Mouse (Mus musculus) urinary bladder, postnatal 4 days (tissue): ENCODE data around the gene Padi1.

Experiments
- DNase-seq, 2 experiments: peaks; one replicate each; pipeline ENCODE4 v3.0.0; 2021 to 2022; ENCODE audit warnings: low spot score in 2 of 2

Padi1 gene

DNA sequence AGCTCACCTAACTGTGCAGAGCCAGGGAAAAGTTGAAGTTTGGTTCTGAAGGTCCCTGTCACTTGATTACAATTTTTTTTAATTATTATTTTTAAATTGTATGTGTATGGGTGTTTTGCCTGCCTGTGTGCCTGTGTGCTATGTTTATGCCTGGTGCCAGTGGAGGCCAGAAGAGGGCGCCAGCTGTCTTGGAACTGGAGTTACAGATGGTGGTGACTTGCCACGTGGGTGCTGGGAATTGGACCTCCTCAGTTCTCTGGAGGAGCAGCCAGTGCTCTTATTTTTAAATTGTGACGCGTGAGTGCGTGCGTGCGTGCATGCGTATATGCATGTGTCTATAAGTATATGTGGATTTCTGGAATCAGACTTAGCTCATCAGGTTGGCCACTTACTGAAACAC, 28.2 kb downstream of the Padi1 start:
- DNase-seq: no peak

DNA sequence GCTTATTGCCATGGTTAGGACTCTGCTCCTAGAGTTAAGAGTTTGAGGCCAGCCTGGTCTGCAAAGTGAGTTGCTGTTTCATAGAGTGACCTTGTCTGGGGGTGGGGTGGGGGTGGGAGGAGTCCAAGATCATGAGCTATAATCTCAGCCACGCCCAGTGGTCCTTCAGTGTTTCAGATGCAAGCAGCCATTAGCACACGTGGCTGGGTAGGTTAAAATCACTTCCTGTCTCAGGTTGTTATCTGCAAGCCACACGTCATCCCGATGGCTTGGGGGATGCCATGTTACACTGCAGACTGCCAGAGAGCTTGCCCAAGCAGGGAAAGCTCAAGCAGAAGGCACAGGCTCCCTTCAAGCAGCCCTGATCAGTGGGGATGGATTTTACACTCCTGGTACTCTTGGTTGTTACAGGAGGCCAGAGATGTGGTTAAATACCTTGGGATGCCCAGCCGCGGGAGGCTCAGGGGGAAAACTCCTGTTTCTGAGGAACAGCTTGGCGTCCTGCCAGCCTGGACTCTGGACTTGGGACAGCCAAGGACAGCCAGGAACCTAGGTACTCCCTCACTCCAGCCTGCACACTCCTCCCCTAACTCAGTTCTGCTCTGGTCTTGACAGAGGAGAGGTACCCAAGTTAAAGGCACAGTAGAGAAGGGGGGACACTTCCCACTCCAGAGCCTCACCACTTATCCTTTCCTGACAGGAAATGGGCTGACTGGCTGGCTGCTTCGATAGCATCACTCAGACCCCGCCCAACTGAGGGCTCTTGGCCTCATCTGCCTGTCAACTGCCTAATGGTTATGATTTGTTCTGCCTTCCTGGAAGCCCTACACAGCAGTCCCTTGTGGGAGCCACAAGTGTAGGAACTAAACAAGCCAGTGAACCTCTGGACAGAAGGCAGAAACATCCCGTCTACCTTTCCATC, 29.3 kb downstream of the Padi1 start:
- DNase-seq: no peak

DNA sequence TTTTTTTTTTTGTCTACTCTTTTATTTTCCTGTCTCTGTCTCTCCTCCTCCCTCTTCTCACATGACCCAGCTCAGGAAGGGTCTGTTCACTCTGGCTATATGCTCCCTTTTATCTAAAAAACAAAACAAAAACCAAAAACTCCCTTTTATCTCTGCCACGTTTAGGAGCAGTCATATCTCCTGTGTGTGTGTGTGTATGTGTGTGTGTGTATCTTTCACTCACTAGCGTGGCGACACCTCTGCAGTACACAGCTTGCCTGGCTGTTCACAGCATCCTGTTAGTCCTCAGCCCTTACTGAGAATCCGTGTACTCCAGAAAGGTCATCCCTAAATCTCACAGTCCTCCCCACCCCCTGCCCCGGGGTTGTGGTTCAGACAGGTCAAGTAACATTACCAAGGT, 30.1 kb downstream of the Padi1 start:
- DNase-seq: no peak

DNA sequence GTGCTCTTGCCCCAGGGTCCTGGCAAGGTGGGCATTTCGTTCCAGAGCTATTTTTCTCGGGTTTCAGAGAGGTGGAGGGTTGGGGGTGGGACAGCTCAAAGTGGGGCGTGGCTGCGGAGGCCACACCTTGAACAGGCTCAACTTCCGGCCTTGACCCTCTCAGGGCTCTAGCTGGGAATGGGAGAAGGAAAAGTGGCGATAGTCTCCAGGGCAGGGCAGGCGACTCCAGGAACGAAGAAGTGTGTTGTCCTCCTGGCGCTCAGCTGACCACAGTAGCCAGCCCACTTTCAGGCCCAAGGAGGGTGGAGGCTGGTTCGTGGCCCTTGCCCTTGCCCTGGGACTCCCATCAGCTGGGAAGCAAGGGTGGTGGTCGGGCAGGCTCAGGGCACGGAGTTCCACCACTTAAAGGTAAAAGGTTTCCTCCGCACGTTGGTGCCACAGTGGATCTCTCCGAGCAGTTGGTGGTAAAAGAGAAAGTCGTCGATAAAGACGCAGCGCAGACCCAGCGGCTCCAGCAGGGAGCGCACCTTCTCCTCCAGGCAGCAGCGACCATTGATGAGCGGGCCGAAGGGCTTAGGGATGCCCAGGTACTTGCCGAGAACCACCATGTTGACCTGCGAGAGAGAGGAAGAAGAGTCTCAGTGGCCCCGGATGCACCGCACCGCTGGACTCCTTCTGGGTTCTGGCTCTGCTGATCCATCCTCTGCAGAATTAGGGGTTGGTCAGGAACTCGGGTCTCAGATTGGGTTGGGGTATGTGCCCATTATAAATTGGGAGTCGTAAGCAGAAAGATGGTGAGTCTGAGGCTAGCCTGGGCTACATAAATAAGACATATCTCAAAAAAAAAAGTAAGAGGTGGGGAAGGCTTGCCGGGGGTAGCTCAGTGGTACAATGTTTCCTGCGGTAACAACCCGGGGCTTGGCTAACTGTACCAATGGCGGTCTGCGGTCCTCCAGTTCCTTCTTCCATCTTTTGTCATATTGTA, 31.0 kb downstream of the Padi1 start:
- DNase-seq: peak in 1 of 2 experiments; percentile 37

DNA sequence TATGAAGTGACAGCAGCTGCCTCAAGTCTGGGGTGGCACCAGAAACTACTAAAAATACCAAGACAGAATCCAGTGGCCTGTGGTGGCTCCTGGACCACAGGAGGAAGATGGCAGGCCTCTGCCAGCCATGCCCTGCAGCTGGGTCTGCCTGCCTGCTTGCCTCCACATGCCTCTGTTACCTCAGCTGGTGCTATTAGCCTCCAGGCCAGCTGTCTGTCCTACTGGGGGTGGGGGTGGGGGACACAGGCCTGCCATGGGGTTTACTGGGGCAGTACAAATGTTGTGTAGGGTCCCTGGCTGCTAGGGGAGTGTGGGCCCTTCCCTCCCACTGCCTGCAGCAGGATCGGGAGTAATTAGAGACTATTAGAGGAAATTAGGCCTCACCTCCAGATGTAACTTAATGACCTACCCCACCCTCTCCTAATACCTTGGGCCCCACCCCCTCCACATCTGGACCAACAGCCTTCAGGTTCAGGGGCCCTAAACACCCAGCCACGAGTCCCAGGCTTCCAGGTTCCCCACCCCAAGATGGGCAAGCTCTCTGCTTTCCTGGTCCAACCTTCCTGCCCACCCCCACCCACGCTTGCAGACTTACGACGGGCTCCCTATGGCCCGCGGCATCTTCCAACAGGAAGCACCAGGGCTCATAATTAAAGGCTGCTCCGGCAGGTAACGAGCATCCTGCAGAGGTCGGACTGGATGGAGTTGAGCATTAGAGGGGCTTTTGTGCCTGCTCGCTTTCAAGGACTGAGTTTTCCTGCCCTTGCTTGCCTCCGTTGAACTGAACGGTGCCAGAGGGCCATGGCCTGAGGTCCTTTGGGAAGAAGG, 32.0 kb downstream of the Padi1 start:
- DNase-seq: no peak

DNA sequence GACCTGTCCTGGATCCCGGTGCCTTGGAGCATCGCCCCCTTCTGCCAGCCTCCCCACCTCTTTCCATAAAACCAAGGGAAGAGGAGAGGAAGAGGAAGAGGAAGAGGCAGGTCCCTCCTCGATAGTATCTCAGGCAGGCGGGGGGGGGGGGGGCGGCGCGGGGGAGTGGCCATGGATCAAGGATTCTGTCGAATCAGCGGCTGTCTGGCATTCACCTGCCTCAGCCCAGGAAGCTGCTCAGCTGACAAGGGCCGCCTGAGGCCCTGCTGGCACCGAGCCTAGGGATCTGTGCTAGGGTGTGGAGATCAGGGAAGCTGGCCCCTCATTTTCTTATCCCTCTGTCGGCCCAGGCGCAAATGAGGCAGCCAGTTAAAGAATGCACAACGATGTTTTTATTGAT, 33.0 kb downstream of the Padi1 start:
- no peak for DNase-seq

DNA sequence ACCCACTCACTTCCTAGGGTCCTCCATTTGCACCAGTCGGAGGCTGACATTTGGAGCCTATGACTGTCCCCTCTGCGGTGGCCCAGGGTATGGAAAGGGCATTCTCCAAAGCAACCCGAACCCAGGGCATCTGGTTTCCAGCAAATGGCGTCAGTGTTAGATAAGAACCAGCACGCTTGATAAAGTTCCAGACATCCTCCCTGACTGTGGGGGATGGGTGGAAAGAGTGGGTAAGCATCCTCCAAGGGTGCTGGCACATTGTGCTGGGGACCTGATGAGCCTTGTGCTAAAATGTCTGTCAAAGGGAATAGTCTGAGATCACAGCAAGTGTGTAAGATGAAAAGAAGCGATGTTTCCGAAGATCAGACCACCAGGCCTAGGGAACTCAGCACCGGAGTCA, 33.4 kb downstream of the Padi1 start:
- DNase-seq: no peak

DNA sequence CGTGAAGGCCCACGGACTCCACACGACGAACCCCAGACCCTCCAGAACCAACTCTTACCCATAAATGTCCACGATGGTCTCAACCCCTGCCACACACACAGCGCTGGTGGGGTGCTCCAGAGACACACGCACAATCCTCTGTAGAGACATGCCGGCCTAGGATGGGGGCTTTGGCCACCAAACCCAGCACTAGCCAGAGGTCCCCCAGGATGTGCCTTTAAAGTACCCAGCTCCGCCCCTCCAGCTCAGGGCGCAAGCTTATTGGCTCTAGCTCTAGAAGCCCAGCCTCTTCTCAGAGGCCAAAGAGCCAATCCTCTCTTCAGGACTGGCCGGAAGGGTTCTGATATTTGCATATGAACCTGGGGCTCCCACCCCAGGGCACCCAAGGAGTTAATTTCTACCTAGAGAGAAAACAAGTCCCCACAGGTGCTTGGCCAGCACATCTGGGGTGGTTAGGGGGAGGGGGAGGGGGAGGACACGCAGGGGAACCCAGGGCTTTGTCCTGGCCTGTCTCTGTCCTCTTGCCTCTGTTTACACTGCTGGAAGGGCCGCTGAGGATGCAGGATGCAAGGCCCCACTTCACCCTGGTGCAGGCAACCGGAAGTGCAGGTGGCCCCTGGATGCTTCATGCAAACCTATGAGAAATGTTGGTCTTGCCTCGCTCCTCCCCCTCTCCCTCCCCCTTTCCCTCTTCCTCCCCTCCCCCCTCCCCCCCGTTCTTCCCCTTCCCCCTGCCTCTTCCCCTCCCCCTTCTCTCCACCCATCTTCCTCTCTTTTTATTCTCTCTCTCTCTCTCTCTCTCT, 34.9 kb downstream of the Padi1 start, which contains the start of gene Padi3:
TSS of gene Padi3 (minus strand) at position 191 of the 803 bp plus-strand sequence.
- DNase-seq: no peak

DNA sequence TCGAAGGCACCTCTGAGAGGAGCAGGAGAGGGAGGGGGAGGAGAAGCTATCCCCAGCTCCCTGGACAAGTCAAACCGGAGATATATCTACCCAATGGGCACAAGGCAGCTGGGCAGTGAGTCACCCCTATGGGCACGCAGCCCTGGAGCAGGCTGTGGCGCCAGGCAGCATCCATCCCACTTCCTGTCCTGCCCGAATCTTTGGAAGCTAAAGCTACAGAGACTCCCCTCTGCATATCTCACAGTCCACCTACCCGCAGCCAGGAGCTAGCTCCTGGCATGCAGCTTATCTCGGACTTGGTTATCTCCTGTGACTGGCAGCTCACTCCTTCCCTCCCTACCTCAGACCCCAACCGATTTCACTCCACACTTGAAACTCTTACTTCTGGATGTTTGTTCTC, 36.5 kb downstream of the Padi1 start:
- DNase-seq: no peak

DNA sequence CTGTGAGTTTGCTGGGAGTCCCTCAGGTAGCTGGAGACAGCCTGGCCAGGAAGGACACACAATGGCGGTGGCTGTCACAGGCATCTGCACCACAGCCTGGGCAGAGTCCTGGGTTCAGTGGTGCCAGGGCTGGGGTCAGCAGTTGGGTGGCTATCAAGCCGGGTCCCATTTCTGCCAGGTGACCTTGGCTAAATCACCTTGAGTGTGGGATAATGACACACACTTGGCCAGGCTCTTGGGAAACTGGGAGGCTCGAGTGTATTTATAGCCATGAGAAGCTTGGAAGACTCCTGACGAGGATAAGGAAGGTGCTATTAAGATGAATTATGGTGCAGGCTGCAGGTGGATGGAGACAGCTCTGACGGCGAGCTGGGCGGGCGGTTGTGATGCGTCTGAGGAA, 41.0 kb downstream of the Padi1 start:
- DNase-seq: no peak

DNA sequence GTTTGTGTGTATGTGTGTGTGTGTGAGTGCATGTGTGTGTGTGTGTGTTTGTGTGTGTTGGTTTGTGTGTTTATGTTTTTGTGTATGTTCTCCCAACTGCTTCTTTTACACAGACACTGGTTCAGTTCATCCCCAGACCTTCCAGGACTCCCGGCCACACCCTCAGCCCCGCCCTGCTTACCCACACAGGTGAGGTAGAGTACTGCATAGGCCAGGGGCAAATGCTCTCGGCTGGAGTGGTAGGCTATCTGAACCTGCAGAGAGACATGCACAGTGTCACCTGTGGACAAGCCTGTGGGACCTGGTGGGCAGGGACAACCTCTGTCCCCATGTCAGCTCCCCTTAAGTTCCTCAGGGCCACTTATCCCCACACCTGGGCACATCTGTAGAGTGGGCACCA, 44.2 kb downstream of the Padi1 start:
- no peak for DNase-seq

DNA sequence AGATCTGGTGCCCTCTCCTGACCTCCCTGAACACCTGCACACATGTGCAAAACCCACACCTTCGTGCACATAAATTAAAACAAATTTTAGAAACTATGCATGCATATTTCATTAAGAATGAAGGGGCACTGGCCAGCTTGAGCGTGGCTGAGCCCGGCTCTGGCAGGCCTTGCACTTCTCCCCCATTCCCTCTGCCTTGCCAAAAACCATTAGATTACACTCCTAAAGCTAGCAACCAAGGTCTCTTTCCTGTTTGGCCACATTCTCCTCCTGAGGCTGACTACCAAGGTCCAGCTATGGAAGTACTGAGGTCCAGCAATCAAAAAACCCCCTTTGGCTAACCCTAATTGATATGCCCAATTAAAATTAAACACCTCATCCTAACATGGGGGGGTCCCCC, 48.8 kb downstream of the Padi1 start:
- no peak for DNase-seq

DNA sequence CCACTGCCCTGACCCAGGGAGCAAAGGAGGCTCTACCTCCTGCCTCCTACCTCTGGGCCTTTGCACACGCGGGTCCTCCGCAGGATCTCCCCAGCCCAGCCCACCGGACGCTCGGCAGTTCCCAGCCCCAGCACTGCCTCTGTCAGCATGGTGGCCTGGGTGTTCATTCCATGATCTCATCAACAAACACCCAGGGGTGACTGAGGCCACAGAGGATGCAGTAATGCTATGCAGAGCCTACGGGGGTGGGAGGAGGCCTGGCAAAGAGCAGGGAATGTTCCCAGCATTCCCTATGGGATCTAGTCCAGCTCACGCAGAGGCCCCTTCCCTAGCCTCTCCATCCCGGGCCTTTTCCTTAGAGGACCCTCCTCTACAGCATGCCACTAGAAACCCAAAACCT, 50.9 kb downstream of the Padi1 start:
- no peak for DNase-seq

DNA sequence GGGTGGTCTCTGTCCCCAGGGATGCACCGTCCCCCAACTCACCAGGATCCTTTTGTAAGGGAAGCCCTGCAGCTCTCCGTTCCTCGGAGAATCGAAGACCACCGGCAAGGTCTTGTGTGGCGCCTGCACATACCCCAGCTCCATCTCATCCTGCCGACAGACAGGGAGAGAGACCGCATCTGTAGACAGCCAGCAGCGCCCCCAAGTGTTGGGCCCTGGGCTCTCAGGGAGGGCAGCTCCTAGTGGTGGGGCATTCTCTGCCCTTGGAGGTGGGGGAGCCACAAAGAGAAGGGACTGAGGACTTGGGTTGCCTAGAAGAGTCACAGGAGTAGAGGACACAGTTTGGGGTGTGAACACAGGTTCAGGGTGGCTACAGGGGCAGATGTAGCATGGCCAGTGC, 51.8 kb downstream of the Padi1 start:
- DNase-seq: no peak

DNA sequence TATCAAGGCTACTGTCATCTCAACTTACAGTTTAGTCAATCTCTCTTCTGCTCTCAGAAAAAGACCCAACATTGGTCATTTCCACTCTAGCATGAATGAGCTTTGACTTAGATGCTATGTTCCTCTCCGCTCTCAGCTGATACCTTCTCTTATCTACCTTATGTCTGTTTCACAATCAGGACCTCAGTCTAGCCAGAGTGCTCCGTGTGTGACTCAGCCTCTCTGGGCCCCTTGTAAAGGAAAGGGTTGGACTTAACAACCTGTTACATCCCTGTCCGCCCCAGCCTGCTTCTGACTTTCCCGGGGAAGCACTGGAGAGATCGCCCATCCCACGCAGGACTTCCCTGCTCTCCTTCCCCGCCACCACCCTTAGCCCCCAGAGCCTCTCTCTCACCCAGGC, 53.0 kb downstream of the Padi1 start:
- DNase-seq: no peak

DNA sequence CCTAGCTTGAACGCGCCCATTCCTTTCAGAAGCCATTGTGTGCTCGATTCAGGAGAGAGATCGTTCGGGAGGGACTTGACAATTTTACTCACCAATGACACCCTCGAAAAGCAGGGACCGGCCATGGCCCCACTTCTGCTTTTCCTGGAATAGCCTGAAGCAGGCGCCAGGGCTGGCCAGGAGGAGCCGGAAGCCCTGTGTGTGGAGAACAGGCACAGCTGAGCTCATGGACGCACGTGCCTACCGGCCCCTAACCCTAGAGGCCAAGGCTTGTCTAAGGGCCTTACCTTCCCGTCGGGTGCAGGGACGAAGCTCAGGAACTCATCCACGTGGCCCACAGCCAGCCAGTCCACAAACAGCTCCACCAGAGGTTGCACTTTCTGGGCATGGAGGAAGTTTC, 54.5 kb downstream of the Padi1 start:
- no peak for DNase-seq

DNA sequence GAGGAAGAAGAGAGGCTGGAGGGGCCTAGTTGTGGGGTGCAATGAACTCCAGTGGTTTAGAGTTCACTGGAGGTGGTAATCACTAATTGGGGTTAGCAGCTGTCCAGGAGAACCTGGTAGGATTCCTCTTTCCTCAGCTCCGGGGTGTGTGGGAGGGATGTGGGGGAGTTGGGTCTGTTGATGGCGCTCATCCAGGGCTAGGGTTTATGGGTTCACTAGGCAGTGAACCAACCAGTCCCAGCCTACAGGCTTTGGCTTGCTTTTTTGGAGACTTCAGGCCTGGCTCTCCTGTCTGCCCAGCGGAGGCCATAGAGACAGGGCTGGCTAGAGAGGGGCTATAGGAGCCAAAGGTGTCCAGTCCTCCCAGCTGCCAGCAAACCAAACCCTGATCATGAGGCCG, 55.6 kb downstream of the Padi1 start:
- DNase-seq: no peak

DNA sequence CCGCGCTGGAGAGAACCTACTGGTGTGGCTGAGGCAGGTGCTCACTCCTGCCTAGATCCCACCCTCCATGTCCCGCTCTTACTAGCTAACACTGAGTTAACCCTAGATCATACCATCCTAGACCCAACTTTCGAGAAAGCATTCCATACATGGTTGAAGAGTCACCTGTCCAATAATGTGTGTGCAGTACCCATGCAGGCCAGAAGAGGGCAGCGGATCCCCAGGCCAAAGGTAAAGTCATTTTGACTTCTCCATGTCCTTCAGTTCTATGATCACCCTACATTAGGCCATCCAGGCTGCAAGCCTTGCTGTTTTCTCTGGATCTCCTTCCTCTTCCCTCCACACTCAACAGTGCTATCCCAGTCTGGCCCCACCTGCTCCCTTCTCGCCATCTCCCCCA, 56.6 kb downstream of the Padi1 start:
- peak; percentile 52 to 74 for DNase-seq

DNA sequence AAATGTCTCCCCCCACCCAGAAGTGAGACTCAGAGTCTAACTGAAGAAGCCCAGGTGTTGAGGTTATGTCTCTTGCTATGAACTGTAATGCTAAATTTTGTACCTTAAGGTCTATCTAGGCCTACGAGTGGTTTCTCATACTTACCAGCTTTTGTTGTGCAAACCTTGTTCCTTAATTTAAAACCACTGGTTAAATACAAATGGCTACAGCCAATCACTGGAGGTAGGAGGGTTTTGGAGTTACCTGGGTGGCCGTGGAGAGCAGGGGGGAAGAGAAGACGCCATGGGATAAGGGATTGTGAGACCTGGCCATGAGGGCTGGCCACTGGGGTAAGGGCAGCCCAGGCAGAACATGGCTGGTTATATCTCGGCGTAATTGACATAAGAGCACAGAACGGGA, 57.3 kb downstream of the Padi1 start:
- DNase-seq: no peak

DNA sequence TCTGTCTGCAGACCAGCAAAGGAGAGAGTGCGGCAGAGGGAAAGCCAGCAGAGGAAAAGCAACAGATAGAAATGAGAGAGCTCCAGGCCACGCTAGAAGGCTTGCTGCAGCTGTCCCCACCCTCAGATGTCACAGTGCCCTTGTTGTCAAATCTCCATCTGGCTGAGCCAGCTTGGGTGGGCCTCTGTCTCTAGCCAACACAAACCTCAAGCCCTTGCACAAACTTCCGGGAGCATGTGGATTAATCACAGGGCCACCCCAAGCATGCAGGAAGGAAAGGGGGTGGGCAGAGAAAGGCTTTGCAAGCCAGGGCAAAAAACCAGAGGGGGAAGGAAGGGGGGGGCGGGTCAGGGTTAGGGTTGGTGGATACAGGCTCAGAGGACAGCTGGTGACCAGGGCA, 58.2 kb downstream of the Padi1 start:
- DNase-seq: no peak

DNA sequence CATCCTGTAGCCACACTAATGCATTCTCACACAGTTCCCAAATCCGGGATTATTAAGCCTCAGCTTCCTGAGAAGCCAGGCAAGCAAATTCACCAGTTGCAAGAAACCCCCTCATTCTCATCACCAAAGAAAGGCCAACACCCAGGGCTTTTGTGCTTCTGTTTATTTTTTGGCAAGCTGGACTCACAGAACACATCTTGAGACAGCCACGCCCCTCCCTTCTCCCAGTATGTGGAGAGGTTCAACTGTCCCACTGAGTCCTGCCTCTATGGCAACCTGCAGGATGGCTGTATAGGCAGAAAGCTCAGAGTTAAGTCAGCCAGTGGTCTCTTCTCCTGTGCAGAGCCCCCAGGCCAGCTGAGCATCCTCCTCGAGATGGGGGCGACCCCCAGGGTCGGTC, 60.4 kb downstream of the Padi1 start:
- DNase-seq: no peak
